Mouse (Mus musculus): ENCODE measurements around the gene Svip.

DNA sequence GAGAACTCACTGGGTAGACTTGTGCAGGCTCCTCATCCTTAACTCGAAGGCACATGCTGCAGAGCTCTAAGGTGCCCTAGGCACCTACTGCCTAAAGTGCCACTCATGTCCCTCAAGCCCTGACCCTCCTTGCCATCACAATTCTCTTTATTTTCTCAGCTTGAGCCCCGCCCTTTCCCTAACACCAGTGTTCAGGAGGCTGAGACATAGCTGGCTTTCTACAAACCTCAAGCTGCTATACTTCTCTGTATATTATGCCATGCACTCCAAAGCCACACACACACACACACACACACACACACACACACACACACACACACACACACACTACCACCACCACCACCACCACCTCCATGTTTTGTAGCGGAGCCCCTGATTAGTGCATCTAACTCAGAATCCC lies 9.8 kb upstream of the Svip start, which contains the start of gene 1700015G11Rik:
- no peak for TF ChIP-seq ZNF384 (IDR thresholded peaks at IDR 0.05; ENCODE audit: low read depth, low read length)
- no peak for TF ChIP-seq HCFC1 (IDR thresholded peaks at IDR 0.05; ENCODE audit: borderline replicate concordance, insufficient read depth, low read length)
- TF ChIP-seq MAFK (IDR thresholded peaks at IDR 0.05; ENCODE audit: insufficient read depth, low read depth, low read length) = no peak
- no peak for TF ChIP-seq CHD2 (IDR thresholded peaks at IDR 0.05; ENCODE audit: low read depth, low read length)
- TF ChIP-seq ZC3H11A (IDR thresholded peaks at IDR 0.05; ENCODE audit: borderline replicate concordance, low read depth, low read length) = no peak

Measured in ES-E14 (cell line).